Mouse (Mus musculus) bone marrow, adult 2 months (tissue): ENCODE results near the gene Polr3a.

Experiments used
- CTCF ChIP-seq: fragments of 200-500 bp; IDR thresholded peaks from 2 replicates; pipeline ENCODE4 v1.5.1; 2011; ENCODE audit warnings: low read length, control low read depth; ENCODE audit not compliant: control insufficient read depth, insufficient read depth
- POLR2A ChIP-seq: fragments of 200-500 bp; IDR thresholded peaks from 2 replicates; pipeline ENCODE4 v1.6.1; 2011; ENCODE audit warnings: low read depth, mild to moderate bottlenecking, control low read depth, low read length, borderline replicate concordance; ENCODE audit not compliant: control insufficient read depth

GRCm38 (mm10) chr14:24507452-24508069 lies 20.7 kb upstream of the Polr3a start:
- TF ChIP-seq POLR2A (no peak), CTCF (no peak)
